Mouse (Mus musculus) cortical plate, adult 2 months (tissue): ENCODE data around the gene Ackr3. TPM values are rescaled to one million over a fixed set of nuclear protein-coding genes. Genes with fewer than 3 reads are reported as not detected.

ENCODE experiments used
- H3K27ac ChIP-seq: fragments of 200-500 bp; 2 replicates; pipeline ENCODE4 v1.5.1; 2012; ENCODE audit warnings: low read length, control low read depth, inconsistent platforms; ENCODE audit not compliant: insufficient read depth
- H3K4me1 ChIP-seq: fragments of 200-500 bp; 2 replicates; pipeline ENCODE4 v1.6.1; 2011; ENCODE audit warnings: low read length; ENCODE audit not compliant: control insufficient read depth, insufficient read depth
- H3K4me3 ChIP-seq: fragments of 200-500 bp; 2 replicates; pipeline ENCODE4 v1.5.1; 2011; ENCODE audit warnings: mild to moderate bottlenecking, low read length, control low read depth; ENCODE audit not compliant: insufficient read depth
- CTCF ChIP-seq: fragments of 200-500 bp; IDR thresholded peaks from 2 replicates; pipeline ENCODE4 v1.5.1; 2011; ENCODE audit warnings: mild to moderate bottlenecking, control low read depth, low read length; ENCODE audit not compliant: insufficient read depth; ENCODE audit errors: extremely low read depth
- POLR2A ChIP-seq: fragments of 200-500 bp; IDR thresholded peaks from 2 replicates; pipeline ENCODE4 v1.6.1; 2011; ENCODE audit warnings: mild to moderate bottlenecking, low read length, control low read depth; ENCODE audit not compliant: insufficient read depth; ENCODE audit errors: extremely low read depth
- polyA plus RNA-seq: library from polyadenylated mRNA; depleted of rRNA; stranded (reverse); fragments of >200 nt; gene quantifications from 2 replicates; pipeline ENCODE4 v1.2.3, GENCODE M21; 2012

Ackr3 gene
- polyA plus RNA-seq, 1 experiment = 16.7 TPM

GRCm38 (mm10) chr1:90180479-90180878, 23.3 kb upstream of the Ackr3 start:
- no peak overlapping the region for H3K27ac ChIP-seq
- H3K4me3 ChIP-seq = no peak overlapping the region
- TF ChIP-seq CTCF (no peak), POLR2A (no peak)
- H3K4me1 ChIP-seq = no peaks in the 10 kb centered on the region

- TF ChIP-seq POLR2A (no peak), CTCF (no peak)
- Histone ChIP-seq H3K4me3 (no peak overlapping the region), H3K27ac (no peak overlapping the region), H3K4me1 (no peaks in the 10 kb centered on the region)
These were observed 22.6 kb upstream of the Ackr3 start for GRCm38 (mm10) chr1:90180966-90181699.

GRCm38 (mm10) chr1:90182521-90182920, 21.3 kb upstream of the Ackr3 start:
- no peak for TF ChIP-seq POLR2A
- TF ChIP-seq CTCF = no peak
- no peaks in the 10 kb centered on the region for H3K4me1 ChIP-seq
- no peak overlapping the region for H3K4me3 ChIP-seq
- no peak overlapping the region for H3K27ac ChIP-seq

- Histone ChIP-seq H3K4me1 (no peaks in the 10 kb centered on the region), H3K27ac (no peak overlapping the region), H3K4me3 (no peak overlapping the region)
- TF ChIP-seq POLR2A = no peak
- no peak for TF ChIP-seq CTCF
These were observed 20.2 kb upstream of the Ackr3 start for GRCm38 (mm10) chr1:90183602-90184001.

GRCm38 (mm10) chr1:90186173-90186572, 17.6 kb upstream of the Ackr3 start:
- H3K27ac ChIP-seq = no peak overlapping the region
- H3K4me3 ChIP-seq = no peak overlapping the region
- H3K4me1 ChIP-seq = no peaks in the 10 kb centered on the region
- no peak for TF ChIP-seq POLR2A

- TF ChIP-seq POLR2A = no peak
- TF ChIP-seq CTCF = no peak
- no peak overlapping the region for H3K27ac ChIP-seq
- no peak overlapping the region for H3K4me3 ChIP-seq
- no peaks in the 10 kb centered on the region for H3K4me1 ChIP-seq
These were observed 16.9 kb upstream of the Ackr3 start for GRCm38 (mm10) chr1:90186874-90187273.

- H3K4me1 ChIP-seq = no peaks in the 10 kb centered on the region
- TF ChIP-seq CTCF (no peak), POLR2A (no peak)
- H3K27ac ChIP-seq = no peak overlapping the region
- H3K4me3 ChIP-seq = no peak overlapping the region
These were observed 14.7 kb upstream of the Ackr3 start for GRCm38 (mm10) chr1:90189046-90189445.

- Histone ChIP-seq H3K27ac (no peak overlapping the region), H3K4me3 (no peak overlapping the region), H3K4me1 (no peaks in the 10 kb centered on the region)
- TF ChIP-seq CTCF (no peak), POLR2A (no peak)
These were observed 2.5 kb upstream of the Ackr3 start for GRCm38 (mm10) chr1:90201246-90201645.

GRCm38 (mm10) chr1:90201655-90202054, 2.1 kb upstream of the Ackr3 start:
- Histone ChIP-seq H3K4me3 (no peak overlapping the region), H3K4me1 (no peaks in the 10 kb centered on the region), H3K27ac (no peak overlapping the region)
- TF ChIP-seq CTCF = no peak
- TF ChIP-seq POLR2A = no peak

- no peak overlapping the region for H3K27ac ChIP-seq
- TF ChIP-seq POLR2A = no peak
- no peak for TF ChIP-seq CTCF
- H3K4me1 ChIP-seq = no peaks in the 10 kb centered on the region
- H3K4me3 ChIP-seq = no peak overlapping the region
These were observed 1.4 kb upstream of the Ackr3 start for GRCm38 (mm10) chr1:90202207-90202978.
